Mouse (Mus musculus) left cerebral cortex, adult 18-20 months (tissue): ENCODE data around the gene Oxt. TPM values are rescaled to one million over a fixed set of nuclear protein-coding genes. Genes with fewer than 3 reads are reported as not detected.
"Not testable (repeated sequence)": the region's sequence is repeated elsewhere in the genome, so short reads cannot be mapped to it uniquely, and the experiment has no call there.

Experiments
- DNase-seq, 2 experiments: peaks; one replicate each; pipeline ENCODE4 v3.0.0; 2021 to 2022; ENCODE audit warnings: low spot score in 2 of 2, mixed read lengths in 1 of 2
- long read RNA-seq, 2 experiments: library from polyadenylated mRNA; stranded (forward); transcript quantifications; one replicate each; pipeline ENCODE4 v2.0.0; 2021
- total RNA-seq, 2 experiments: library from RNA; stranded (reverse); gene quantifications; 2 replicates each; pipeline ENCODE4 v1.2.3; 2021

Oxt gene
- total RNA-seq = not detected
- long read RNA-seq, experiment 1 = 0 reads
- long read RNA-seq, experiment 2 = 0 reads

DNA sequence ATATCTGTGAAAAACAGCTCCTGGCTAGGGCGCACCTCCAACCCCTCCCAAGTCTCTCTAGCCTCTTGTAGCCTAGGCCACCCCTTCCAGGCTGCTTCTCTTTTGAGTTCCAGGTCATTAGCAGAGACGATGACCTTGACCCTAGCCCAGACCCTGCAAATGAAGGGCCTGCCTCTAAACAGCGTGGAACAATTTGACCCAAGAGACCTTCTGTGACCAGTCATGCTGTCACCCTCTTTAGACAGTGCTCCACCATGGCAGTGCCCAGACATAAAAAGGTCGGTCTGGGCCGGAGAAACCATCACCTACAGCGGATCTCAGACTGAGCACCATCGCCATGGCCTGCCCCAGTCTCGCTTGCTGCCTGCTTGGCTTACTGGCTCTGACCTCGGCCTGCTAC, at the start of gene Oxt:
Gene Oxt (plus strand): TSS at position 301 of the 400 bp plus-strand sequence.
- no peak for DNase-seq

DNA sequence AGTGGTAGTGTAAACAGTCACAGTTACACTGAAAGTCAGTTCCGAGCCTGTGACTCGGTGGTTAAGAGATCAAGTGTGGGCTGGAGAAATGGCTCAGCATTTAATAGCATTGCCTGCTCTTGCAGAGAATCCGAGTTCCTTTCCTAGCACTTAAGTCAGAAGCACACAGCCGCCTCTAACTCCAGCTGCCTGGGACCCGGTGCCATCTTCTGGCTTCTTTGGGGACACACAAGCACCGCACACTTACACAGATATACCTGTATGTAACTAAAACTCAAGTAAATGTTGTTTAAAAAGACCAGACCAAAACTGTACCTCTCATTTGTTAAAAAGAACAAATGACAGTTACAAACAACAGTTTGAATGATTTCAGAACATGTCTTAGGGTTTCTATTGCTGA, 47.5 kb upstream of the Oxt start:
- DNase-seq = no peak

- DNase-seq = no peak
Measured at GRCm38 (mm10) chr2:130529290-130529689, 46.7 kb upstream of the Oxt start.

- no peak for DNase-seq
Measured at GRCm38 (mm10) chr2:130529925-130530324, 46.0 kb upstream of the Oxt start.

- DNase-seq = no peak
Measured at GRCm38 (mm10) chr2:130532201-130532600, 43.8 kb upstream of the Oxt start.

DNA sequence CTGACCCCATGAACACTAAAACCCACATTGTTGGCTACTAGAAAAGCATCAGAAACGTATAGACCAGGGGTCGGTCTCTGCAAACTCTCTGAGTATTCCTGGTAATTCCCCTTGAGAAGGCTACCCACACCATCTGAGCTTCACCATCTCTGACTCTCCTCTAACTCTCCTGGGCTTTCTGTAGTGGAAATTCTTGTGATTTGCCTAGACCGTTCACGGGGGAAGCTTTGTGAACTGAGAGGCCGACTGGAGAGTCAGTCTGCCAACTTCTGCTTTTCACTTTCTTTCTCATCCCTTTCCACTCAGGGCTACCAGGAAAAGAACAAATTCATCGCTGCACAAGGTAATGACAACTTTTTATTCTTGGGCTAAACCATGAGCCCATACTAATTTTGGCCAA, 41.0 kb upstream of the Oxt start:
- no peak for DNase-seq

- DNase-seq = no peak
Measured at GRCm38 (mm10) chr2:130536890-130537289, 39.1 kb upstream of the Oxt start.

DNA sequence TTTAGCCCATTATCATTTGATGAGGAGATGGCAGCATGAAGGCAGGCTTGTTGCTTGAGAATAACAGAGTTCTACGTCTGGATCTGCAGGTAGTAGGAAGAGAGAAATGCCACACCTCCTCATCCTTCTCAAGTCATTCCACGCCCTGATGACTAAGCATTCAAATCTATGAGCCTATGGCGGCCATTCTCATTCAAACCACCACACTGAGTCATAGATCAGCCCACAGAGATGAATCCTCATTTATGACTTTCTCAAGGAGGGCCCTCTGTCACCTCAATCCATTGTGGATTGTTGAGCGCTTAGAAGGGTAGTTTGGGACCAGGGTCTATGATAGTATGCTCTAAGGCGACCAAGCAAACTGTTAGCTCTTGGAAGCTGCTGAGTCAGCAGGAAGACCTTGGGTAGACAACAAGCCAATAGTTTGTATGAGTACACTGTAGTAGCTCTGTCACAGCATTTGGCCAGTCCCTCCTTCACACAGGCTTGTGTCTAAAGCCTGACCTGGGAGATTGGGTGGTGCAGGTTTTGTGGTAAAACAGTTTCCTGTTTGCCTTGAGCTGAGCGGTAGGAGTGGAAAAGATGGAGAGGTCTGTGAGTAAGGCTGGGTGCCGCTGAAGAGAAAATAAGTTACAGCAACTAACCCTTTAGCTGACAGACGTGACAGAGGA, 37.0 kb upstream of the Oxt start:
- no peak for DNase-seq

GRCm38 (mm10) chr2:130540266-130540665, 35.7 kb upstream of the Oxt start:
- DNase-seq = no peak

GRCm38 (mm10) chr2:130546957-130547356, 29.0 kb upstream of the Oxt start:
- DNase-seq = no peak

- no peak for DNase-seq
Measured at GRCm38 (mm10) chr2:130554841-130555240, 21.1 kb upstream of the Oxt start.

DNA sequence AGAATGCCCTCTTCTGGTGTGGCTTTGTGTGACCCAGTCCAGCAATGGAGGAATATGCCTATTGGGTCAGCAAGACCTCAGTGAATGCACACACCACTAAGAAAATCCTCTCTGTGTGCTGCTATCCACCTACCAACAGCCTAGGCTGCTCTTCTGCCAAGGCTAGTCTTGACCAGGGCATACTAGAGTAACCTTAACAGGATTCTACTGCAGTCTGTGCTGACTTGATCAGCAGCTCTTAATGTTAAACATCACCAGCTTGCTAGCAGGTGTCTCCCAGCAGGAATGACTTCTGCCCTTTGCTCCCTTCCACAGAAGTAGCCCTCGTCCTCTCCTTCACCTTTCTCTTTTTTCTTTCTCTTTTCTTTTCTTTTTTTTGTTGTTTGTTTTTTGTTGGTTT, 19.7 kb upstream of the Oxt start:
- DNase-seq = no peak

GRCm38 (mm10) chr2:130557462-130557861, 18.5 kb upstream of the Oxt start:
- no peak for DNase-seq

DNA sequence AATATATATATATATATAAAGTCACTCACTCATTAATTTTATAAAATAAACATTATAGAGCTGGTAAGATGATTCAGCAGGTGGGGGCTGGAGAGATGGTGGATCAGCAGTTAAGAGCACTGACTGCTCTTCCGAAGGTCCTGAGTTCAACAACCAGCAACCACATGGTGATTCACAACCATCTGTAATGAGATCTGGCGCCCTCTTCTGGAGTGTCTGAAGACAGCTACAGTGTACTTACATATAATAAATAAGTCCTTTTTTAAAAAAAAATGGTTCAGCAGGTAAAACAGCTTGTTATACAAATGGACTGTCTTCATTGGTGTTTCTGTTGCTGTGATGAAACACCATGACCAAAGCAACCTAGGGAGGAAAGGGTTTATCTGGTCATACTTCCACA, 18.0 kb upstream of the Oxt start:
- DNase-seq = no peak

- peak; percentile 91 to 96 for DNase-seq
Measured at GRCm38 (mm10) chr2:130563212-130564055, 12.5 kb upstream of the Oxt start, which contains the start of gene Mrps26. TSS of gene Mrps26 (plus strand) at chr2:130563742.

GRCm38 (mm10) chr2:130564063-130564462, 11.9 kb upstream of the Oxt start:
- DNase-seq = peak in 1 of 2 experiments; percentile 35

DNA sequence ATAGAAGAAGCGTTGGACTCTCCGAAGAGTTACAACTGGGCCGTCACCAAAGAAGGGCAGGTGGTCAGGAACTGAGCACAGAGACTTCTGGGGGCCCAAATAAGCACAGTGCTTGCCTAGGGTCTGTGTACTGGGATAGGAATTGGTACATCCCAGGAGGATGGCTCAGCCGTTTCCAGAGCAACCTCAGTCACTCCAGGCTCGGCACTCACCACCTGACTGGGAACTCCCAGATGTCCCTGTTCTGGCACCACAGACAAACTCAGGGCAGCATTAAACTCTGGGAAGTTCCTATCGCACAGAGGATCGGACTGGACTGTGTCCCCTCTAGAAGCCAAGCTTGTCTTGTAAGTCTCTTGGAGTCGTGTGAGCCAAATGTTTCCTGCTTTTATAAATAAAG, 11.0 kb upstream of the Oxt start:
- no peak for DNase-seq

- DNase-seq = no peak
Measured at GRCm38 (mm10) chr2:130568921-130569320, 7.1 kb upstream of the Oxt start.

DNA sequence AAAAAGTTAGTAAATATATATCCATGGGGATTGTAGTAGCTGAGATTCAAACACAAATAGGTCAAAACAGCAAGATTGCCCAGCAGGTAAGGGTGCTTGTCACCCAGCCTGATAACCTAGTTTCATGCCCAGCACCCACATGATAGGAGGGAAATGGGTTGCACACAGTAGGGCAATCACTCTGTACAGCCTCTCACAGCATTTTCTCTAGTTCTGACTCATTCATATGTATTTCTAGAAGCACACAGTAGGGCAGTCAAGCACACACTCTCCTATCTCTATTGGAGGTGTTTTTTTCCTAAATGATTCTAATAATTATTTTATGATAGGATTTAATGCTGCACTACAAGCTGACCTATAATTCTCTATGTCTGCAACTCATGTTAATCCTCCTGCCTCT, 6.0 kb upstream of the Oxt start:
- no peak for DNase-seq

- no peak for DNase-seq
Measured at GRCm38 (mm10) chr2:130574960-130575359, 1.0 kb upstream of the Oxt start.

DNA sequence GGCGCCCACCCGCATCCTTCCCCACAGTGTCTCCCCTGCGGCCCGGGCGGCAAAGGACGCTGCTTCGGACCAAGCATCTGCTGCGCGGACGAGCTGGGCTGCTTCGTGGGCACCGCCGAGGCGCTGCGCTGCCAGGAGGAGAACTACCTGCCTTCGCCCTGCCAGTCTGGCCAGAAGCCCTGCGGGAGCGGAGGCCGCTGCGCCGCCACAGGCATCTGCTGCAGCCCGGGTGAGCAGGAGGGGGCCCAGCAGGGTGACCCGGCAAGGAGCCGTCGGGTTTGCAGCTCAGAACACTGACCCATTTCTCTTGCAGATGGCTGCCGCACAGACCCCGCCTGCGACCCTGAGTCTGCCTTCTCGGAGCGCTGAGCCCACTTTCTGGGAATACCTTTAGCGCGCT, 591 bp downstream of the Oxt start:
- DNase-seq = not testable (repeated sequence)

- DNase-seq = no peak
Measured at GRCm38 (mm10) chr2:130577021-130577420, 1.0 kb downstream of the Oxt start.
